Mouse (Mus musculus) A20 (cell line): ENCODE data around the gene Tssk1.

ENCODE experiments used
- DNase-seq: peaks from one replicate; pipeline ENCODE4 v3.0.0-alpha.2; 2011; ENCODE audit warnings: low read depth, low spot score

The Tssk1 gene

GRCm38 (mm10) chr16:17893923-17894322 is at the start of gene Tssk1:
TSS of gene Tssk1 (plus strand) at chr16:17894223.
- DNase-seq, result no peak

DNA sequence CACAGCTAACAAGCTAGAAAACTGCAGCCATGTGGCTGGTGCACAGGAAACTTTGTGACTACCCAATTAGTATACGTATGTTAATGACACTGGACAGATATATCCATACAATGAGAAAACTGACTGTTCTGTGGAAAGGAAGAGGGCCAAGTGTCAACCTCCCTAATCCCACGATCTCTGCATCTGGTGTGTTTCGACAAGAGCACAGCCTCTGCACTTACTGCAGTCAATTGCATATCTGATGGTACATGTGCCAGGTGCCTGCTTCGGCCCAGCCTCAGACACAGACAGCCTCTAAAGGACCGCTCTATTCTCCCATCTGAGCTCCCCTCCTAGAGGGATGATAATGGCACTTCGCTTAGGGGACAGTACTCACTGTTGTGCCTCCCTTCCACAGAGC is 45.6 kb upstream of the Tssk1 start:
- no peak for DNase-seq

DNA sequence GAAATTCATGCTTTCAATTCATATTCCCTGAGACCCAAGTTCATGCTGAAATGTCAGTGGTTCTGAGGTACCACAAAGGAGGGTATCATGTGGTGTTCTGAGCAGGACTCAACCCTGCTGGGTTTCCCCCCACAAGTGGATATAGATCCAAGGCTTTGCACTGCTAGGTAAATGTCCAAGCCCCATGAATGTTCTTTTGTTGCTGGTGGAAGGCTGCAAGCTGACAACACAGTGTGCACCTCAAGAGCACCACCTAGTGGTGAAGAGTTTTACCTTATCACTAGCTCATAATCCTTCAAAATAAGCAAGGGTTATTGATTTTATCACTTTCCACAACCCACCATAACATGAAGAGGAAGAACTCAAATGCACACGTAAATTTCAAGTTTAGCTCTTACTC is 45.1 kb upstream of the Tssk1 start:
- DNase-seq, result peak; percentile 47

GRCm38 (mm10) chr16:17849486-17849885 is 44.5 kb upstream of the Tssk1 start:
- no peak for DNase-seq

DNA sequence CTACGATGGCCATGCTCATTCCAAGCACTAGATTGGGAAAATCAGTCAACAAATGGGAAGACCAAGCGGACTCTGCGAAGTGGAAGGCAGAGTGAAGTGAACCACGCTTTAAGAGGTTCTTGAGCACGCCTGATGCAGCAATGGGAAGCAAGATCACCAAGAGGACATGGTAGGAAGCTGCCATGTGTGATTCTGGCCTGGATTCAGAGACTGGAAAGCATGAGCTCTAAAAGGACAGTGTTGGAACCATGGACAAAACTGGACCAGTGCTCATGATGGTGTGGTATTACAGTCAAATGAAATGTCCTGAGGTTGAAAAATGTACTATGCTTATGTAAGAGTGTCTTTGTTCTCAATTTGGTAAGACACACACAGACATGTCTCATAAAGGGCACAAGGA is 42.7 kb upstream of the Tssk1 start:
- DNase-seq, result no peak

DNA sequence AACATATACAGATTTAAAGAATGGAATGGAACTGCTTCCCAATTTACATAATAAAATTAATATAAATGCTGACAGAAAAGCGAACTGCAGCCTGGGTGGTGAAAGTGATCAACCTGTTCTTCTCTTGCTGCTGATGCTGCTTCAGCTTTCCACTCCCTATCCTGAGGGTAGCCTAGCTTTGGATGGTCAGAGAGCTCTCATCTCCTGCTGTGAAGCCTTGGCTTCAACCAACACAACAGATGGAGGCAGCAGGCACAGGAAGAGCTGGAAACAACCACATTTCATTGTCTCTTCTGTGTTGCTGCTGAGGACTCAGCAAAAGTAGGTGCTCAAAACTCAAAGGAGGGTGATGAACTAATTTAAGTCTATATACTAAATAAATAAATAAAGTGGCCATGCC is 42.2 kb upstream of the Tssk1 start:
- DNase-seq, result no peak

GRCm38 (mm10) chr16:17853263-17853662 is 40.8 kb upstream of the Tssk1 start:
- DNase-seq, result no peak

DNA sequence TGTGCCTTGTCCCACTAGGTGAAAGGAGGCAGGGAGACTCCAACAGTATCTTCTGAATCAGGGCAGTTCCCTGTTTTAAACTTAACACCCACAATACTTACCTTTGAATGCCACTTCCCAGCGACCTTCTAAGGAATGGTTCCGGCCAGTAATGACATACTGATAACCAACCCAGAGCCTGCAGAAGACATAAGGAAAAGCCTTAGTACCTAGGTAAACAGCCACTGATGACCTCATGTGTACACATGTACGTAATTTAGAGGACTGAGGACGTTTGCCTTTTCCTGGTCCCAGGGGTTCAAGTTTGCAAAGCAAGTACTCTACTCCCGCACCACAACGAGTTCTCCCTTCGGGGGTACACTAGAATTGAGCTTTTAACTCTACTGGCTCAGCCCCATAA is 36.9 kb upstream of the Tssk1 start:
- DNase-seq, result no peak

GRCm38 (mm10) chr16:17858592-17858991 is 35.4 kb upstream of the Tssk1 start:
- peak; percentile 38 for DNase-seq

- DNase-seq, result no peak
Measured at GRCm38 (mm10) chr16:17865293-17865692, 28.7 kb upstream of the Tssk1 start.

DNA sequence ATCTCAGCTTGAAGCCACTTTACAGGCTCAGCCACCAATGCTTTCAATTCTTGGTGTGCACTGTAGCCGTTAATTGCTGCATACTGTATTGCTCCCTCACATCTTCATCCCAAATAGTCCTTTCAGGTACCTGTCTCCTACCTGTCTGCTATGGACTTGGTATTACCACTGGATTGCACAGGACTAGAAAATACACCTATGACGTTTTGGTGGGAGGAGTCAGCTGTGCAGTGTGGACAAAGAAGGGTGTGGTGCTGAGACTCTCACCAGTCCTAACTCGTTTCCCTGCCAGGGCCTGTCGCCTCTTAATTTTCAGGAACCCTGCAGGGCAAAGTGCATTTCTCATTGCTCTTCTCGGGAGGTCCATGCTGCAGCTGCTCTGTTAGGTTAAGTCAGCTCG is 28.3 kb upstream of the Tssk1 start:
- DNase-seq, result no peak

DNA sequence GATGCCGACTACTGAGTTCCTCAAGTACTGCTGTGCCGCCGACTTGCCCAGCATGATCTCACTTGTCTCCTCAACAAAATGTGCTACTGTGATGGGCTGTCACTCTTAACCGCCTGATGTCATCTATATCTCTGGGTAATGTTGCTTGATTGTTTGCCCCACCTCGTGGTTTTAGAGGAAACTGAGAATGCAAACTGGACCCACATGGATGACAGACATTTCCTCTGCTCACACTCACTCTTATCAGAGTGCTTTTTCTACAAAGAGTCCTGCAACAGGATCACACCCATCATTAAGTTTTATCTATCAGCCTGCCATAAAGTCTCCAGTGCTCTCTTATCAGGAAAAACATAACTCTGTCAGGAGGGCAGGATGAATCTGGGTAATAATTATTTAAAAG is 22.8 kb upstream of the Tssk1 start:
- no peak for DNase-seq

- no peak for DNase-seq
Measured at GRCm38 (mm10) chr16:17872995-17873394, 21.0 kb upstream of the Tssk1 start.

GRCm38 (mm10) chr16:17875174-17875573 is 18.8 kb upstream of the Tssk1 start:
- no peak for DNase-seq

- no peak for DNase-seq
Measured at GRCm38 (mm10) chr16:17876096-17876495, 17.9 kb upstream of the Tssk1 start.

- DNase-seq, result no peak
Measured at GRCm38 (mm10) chr16:17879571-17879970, 14.5 kb upstream of the Tssk1 start.

- no peak for DNase-seq
Measured at GRCm38 (mm10) chr16:17882196-17882595, 11.8 kb upstream of the Tssk1 start.

GRCm38 (mm10) chr16:17884116-17884515 is 9.9 kb upstream of the Tssk1 start:
- DNase-seq, result no peak

DNA sequence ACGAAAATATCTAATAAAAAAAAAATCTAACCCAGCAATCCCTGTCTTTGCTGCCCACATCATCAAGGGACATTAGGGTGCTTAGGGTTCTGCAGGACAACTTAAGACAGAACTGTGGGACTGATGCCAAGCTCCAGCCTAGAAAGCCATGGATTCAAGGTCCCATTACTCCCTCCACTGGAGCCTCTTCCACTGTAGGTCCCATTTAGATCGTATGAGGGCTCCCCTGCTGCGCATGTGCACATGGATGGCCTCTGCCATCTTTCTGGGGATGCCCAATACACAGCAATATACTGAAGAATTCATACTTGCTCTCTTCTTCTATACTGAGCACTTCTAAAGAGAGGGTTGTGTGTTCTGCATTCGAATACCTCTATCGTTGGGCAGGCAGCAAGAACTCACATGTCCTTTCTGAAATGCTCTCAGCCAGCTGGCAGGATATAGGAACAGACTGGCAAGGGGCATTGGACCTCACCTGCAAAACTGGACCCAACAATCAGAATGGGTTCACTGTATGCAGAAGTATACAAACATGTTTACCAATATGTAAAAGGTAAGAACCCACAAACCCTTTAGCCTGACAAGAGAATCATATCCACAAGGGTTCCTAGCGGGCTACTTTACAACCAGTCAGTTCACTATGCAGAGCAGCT is 4.2 kb upstream of the Tssk1 start:
- no peak for DNase-seq

GRCm38 (mm10) chr16:17890342-17890727 is 3.7 kb upstream of the Tssk1 start:
- peak; percentile 16 for DNase-seq

DNA sequence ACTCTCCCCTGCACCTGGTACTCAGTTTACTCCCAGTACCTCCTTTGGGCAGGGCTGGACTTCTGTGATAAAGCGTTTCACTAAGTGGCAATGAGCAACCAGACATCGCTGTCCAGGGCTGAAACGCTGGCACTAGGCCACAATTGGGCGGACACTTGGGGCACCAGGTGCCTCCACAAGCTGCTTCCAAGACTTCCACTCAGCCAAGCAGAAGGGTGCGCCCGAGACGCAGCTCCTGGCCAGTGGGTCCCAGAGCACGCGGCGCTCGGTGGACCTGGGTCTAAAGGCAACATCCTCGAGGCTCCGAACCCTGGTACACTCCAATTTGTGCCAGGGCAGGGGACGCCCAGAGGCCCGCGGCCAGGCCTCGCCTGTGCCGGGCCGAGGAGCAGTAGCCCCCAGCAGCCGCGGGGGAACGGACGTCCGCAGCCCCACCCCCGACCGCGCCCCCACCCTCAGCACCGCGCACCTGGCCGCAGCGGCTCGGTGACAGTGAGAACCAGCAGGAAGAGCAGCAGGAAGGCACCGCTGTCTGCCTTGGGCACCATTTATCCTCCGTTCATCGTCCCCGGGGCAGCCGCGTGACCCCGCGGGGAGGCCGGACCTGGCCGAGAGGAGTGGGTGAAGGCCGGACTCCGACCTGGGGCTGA is 3.0 kb upstream of the Tssk1 start:
- DNase-seq, result peak; percentile 66

DNA sequence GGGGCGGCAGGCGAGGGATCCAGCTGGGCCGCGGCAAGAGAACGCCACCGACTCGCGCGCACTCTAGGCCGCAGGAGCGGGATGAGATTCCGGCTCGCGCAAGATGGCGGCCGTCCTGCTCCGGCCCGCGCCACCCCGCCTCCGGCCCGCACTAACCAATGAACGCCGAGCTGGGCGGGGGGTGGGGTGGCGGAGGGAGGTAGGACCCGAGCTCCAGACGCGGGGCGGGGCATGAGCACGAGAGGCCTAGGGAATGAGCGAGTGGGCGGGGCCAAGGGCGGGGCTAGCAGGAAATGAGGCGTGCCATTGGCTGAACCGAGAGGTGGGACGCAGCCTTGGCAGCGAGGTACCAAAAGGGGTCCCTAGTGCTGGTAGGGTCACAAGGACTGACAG is 2.5 kb upstream of the Tssk1 start, which contains the start of gene Gm20518:
Gene Gm20518, minus strand, starts transcription at position 105 of the 393 bp plus-strand sequence.
- DNase-seq, result peak; percentile 97

- no peak for DNase-seq
Measured at GRCm38 (mm10) chr16:17892606-17893005, 1.4 kb upstream of the Tssk1 start.

- no peak for DNase-seq
Measured at GRCm38 (mm10) chr16:17896091-17896490, 2.1 kb downstream of the Tssk1 start.
